Mouse (Mus musculus): Measurements from ENCODE around the gene D1Ertd622e. TPM values are rescaled to one million over a fixed set of nuclear protein-coding genes. Genes with fewer than 3 reads are reported as not detected.
A peak's percentile ranks its signal among the peaks of the same experiment; 100 is the strongest.

Gene D1Ertd622e
- polyA plus RNA-seq, 1 experiment, result 6.1 TPM

DNA sequence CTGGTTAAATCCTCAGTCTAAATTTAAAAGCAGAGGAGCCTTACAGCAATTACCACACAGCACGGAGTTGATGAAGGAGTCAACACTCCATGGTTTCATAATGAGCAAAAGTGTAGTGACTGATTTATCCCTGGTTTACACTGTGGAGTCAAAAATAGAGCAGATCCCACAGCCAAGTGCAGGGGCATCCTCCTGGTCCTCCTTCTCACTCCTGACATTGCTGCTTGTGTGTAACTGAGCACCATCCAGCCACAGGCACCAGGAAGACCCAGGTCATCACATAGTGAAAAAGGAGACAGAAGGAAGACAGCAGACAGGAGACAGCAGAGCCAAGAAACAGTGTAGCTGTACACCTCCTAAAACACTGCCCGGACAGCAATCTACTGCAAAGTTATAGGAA lies 4.1 kb downstream of the D1Ertd622e start:
- H3K4me2 ChIP-seq (ENCODE audit: low read depth), result no peak overlapping the region
- peaks cover under 1% of the 10 kb centered on the region for H3K36me3 ChIP-seq (ENCODE audit: control insufficient read depth, insufficient read depth)
- no peak overlapping the region for H3ac ChIP-seq (ENCODE audit: control insufficient read depth, insufficient read length)
- H3K79me2 ChIP-seq (ENCODE audit: control insufficient read depth, insufficient read depth), result peaks cover 73% of the 10 kb centered on the region
- H3K4me3 ChIP-seq, result no peak overlapping the region
- no peak for TF ChIP-seq USF1 (IDR thresholded peaks at IDR 0.05; ENCODE audit: low read depth)
- no peak for TF ChIP-seq MYOD1 (IDR thresholded peaks at IDR 0.05; ENCODE audit: control insufficient read depth in 1 of 3, insufficient read length in 2 of 3, low read depth in 2 of 3)
- TF ChIP-seq REST (IDR thresholded peaks at IDR 0.05; ENCODE audit: insufficient read depth, insufficient read length), result no peak
- TF ChIP-seq TCF3 (IDR thresholded peaks at IDR 0.05; ENCODE audit: insufficient read length, low read depth), result no peak
- no peak for TF ChIP-seq MAX (IDR thresholded peaks at IDR 0.05; ENCODE audit: low read depth)
- TF ChIP-seq MYOG (IDR thresholded peaks at IDR 0.05; ENCODE audit: control insufficient read depth in 1 of 3, insufficient read depth in 1 of 3, insufficient read length in 2 of 3, low read depth in 2 of 3), result no peak
- no peaks in the 10 kb centered on the region for H3K27me3 ChIP-seq (ENCODE audit: control insufficient read depth, insufficient read depth, insufficient read length)

- H3K4me2 ChIP-seq (ENCODE audit: low read depth), result no peak overlapping the region
- no peak overlapping the region for H3K4me3 ChIP-seq
- peaks cover 78% of the 10 kb centered on the region for H3K79me2 ChIP-seq (ENCODE audit: control insufficient read depth, insufficient read depth)
- no peaks in the 10 kb centered on the region for H3K27me3 ChIP-seq (ENCODE audit: control insufficient read depth, insufficient read depth, insufficient read length)
- no peak for TF ChIP-seq REST (IDR thresholded peaks at IDR 0.05; ENCODE audit: insufficient read depth, insufficient read length)
- no peak for TF ChIP-seq MAX (IDR thresholded peaks at IDR 0.05; ENCODE audit: low read depth)
- no peak for TF ChIP-seq USF1 (IDR thresholded peaks at IDR 0.05; ENCODE audit: low read depth)
- no peak for TF ChIP-seq E2F4 (IDR thresholded peaks at IDR 0.05; ENCODE audit: insufficient read depth)
- TF ChIP-seq POLR2A (IDR thresholded peaks at IDR 0.05; ENCODE audit: insufficient read length, low read depth), result no peak
- no peak for TF ChIP-seq MYOD1 (IDR thresholded peaks at IDR 0.05; ENCODE audit: control insufficient read depth in 1 of 3, insufficient read length in 2 of 3, low read depth in 2 of 3)
- no peak for TF ChIP-seq SRF (IDR thresholded peaks at IDR 0.05; ENCODE audit: control insufficient read depth, insufficient read length, low read depth)
- no peak for TF ChIP-seq CEBPB (IDR thresholded peaks at IDR 0.05; ENCODE audit: insufficient read depth, poor library complexity, severe bottlenecking)
- no peak for TF ChIP-seq TCF3 (IDR thresholded peaks at IDR 0.05; ENCODE audit: insufficient read length, low read depth)
- TF ChIP-seq POLR2AphosphoS2 (IDR thresholded peaks at IDR 0.05; ENCODE audit: insufficient read length, low read depth), result no peak
- H3K36me3 ChIP-seq (ENCODE audit: control insufficient read depth, insufficient read depth), result peaks cover 3% of the 10 kb centered on the region
- no peak overlapping the region for H3ac ChIP-seq (ENCODE audit: control insufficient read depth, insufficient read length)
These were observed 4.7 kb downstream of the D1Ertd622e start for GRCm38 (mm10) chr1:97657201-97657600.

DNA sequence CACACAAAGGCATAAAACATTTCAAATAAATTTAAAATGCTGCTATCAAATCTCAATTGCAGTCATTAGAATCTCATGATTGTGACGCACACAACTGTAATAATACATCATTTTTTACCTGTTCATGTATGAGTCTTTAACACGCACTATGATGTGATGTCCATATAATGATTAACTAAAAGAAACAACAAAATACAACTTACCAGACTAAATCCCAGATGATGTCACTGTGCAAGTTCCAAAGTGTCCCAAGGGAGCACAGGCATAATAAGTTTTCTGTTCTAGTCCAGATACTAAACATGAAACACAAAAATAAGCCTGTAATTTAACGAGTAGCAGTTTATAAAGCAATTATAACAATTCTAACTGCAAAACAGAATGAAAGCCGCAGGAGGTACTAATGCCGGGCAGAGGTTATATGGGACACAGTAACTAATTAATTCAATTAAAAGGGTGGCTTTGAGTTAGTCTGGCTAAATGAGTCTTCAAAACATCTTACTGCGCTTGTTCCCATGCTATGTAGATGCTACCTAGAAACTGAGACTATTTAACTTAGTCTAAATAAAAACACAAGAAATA lies 7.4 kb downstream of the D1Ertd622e start:
- H3K4me3 ChIP-seq, result no peak overlapping the region
- TF ChIP-seq TCF3 (IDR thresholded peaks at IDR 0.05; ENCODE audit: insufficient read length, low read depth), result no peak
- no peak for TF ChIP-seq MYOG (IDR thresholded peaks at IDR 0.05; ENCODE audit: control insufficient read depth in 1 of 3, insufficient read depth in 1 of 3, insufficient read length in 2 of 3, low read depth in 2 of 3)
- TF ChIP-seq USF1 (IDR thresholded peaks at IDR 0.05; ENCODE audit: low read depth), result no peak
- TF ChIP-seq POLR2AphosphoS2 (IDR thresholded peaks at IDR 0.05; ENCODE audit: insufficient read length, low read depth), result no peak
- no peak for TF ChIP-seq TCF12 (IDR thresholded peaks at IDR 0.05; ENCODE audit: insufficient read depth, poor library complexity, severe bottlenecking)
- TF ChIP-seq CEBPB (IDR thresholded peaks at IDR 0.05; ENCODE audit: insufficient read depth, poor library complexity, severe bottlenecking), result no peak
- no peak for TF ChIP-seq SRF (IDR thresholded peaks at IDR 0.05; ENCODE audit: control insufficient read depth, insufficient read length, low read depth)
- no peak for TF ChIP-seq E2F4 (IDR thresholded peaks at IDR 0.05; ENCODE audit: insufficient read depth)
- no peak overlapping the region for H3ac ChIP-seq (ENCODE audit: control insufficient read depth, insufficient read length)
- peaks cover 99% of the 10 kb centered on the region for H3K79me2 ChIP-seq (ENCODE audit: control insufficient read depth, insufficient read depth)
- H3K4me2 ChIP-seq (ENCODE audit: low read depth), result no peak overlapping the region
- peaks cover 3% of the 10 kb centered on the region for H3K36me3 ChIP-seq (ENCODE audit: control insufficient read depth, insufficient read depth)
- H3K27me3 ChIP-seq (ENCODE audit: control insufficient read depth, insufficient read depth, insufficient read length), result no peaks in the 10 kb centered on the region

- Histone ChIP-seq H3ac (ENCODE audit: control insufficient read depth, insufficient read length) (no peak overlapping the region), H3K79me2 (ENCODE audit: control insufficient read depth, insufficient read depth) (peaks cover 81% of the 10 kb centered on the region), H3K4me2 (ENCODE audit: low read depth) (peak overlapping the region; percentile 76), H3K36me3 (ENCODE audit: control insufficient read depth, insufficient read depth) (peaks cover 3% of the 10 kb centered on the region), H3K4me3 (no peak overlapping the region), H3K27me3 (ENCODE audit: control insufficient read depth, insufficient read depth, insufficient read length) (no peaks in the 10 kb centered on the region)
- TF ChIP-seq REST (IDR thresholded peaks at IDR 0.05; ENCODE audit: insufficient read depth, insufficient read length) (no peak), CEBPB (IDR thresholded peaks at IDR 0.05; ENCODE audit: insufficient read depth, poor library complexity, severe bottlenecking) (no peak), MYOG (IDR thresholded peaks at IDR 0.05; ENCODE audit: control insufficient read depth in 1 of 3, insufficient read depth in 1 of 3, insufficient read length in 2 of 3, low read depth in 2 of 3) (no peak), MAX (IDR thresholded peaks at IDR 0.05; ENCODE audit: low read depth) (no peak), POLR2A (IDR thresholded peaks at IDR 0.05; ENCODE audit: insufficient read length, low read depth) (no peak), E2F4 (IDR thresholded peaks at IDR 0.05; ENCODE audit: insufficient read depth) (no peak), MYOD1 (IDR thresholded peaks at IDR 0.05; ENCODE audit: control insufficient read depth in 1 of 3, insufficient read length in 2 of 3, low read depth in 2 of 3) (no peak), USF1 (IDR thresholded peaks at IDR 0.05; ENCODE audit: low read depth) (no peak), POLR2AphosphoS2 (IDR thresholded peaks at IDR 0.05; ENCODE audit: insufficient read length, low read depth) (no peak), TCF3 (IDR thresholded peaks at IDR 0.05; ENCODE audit: insufficient read length, low read depth) (no peak)
These were observed 11.2 kb downstream of the D1Ertd622e start for GRCm38 (mm10) chr1:97650553-97651123.

- no peak overlapping the region for H3ac ChIP-seq (ENCODE audit: control insufficient read depth, insufficient read length)
- H3K4me2 ChIP-seq (ENCODE audit: low read depth), result peak overlapping the region; percentile 76
- peaks cover 75% of the 10 kb centered on the region for H3K79me2 ChIP-seq (ENCODE audit: control insufficient read depth, insufficient read depth)
- H3K27me3 ChIP-seq (ENCODE audit: control insufficient read depth, insufficient read depth, insufficient read length), result no peaks in the 10 kb centered on the region
- H3K36me3 ChIP-seq (ENCODE audit: control insufficient read depth, insufficient read depth), result peaks cover 3% of the 10 kb centered on the region
- no peak overlapping the region for H3K4me3 ChIP-seq
- TF ChIP-seq REST (IDR thresholded peaks at IDR 0.05; ENCODE audit: insufficient read depth, insufficient read length) (no peak), CEBPB (IDR thresholded peaks at IDR 0.05; ENCODE audit: insufficient read depth, poor library complexity, severe bottlenecking) (no peak), POLR2AphosphoS2 (IDR thresholded peaks at IDR 0.05; ENCODE audit: insufficient read length, low read depth) (no peak), SRF (IDR thresholded peaks at IDR 0.05; ENCODE audit: control insufficient read depth, insufficient read length, low read depth) (no peak), MYOD1 (IDR thresholded peaks at IDR 0.05; ENCODE audit: control insufficient read depth in 1 of 3, insufficient read length in 2 of 3, low read depth in 2 of 3) (no peak), TCF12 (IDR thresholded peaks at IDR 0.05; ENCODE audit: insufficient read depth, poor library complexity, severe bottlenecking) (no peak), E2F4 (IDR thresholded peaks at IDR 0.05; ENCODE audit: insufficient read depth) (no peak), TCF3 (IDR thresholded peaks at IDR 0.05; ENCODE audit: insufficient read length, low read depth) (no peak), POLR2A (IDR thresholded peaks at IDR 0.05; ENCODE audit: insufficient read length, low read depth) (no peak), MAX (IDR thresholded peaks at IDR 0.05; ENCODE audit: low read depth) (no peak), USF1 (IDR thresholded peaks at IDR 0.05; ENCODE audit: low read depth) (no peak), MYOG (IDR thresholded peaks at IDR 0.05; ENCODE audit: control insufficient read depth in 1 of 3, insufficient read depth in 1 of 3, insufficient read length in 2 of 3, low read depth in 2 of 3) (no peak)
These were observed 11.8 kb downstream of the D1Ertd622e start for GRCm38 (mm10) chr1:97650072-97650471.
